Mouse (Mus musculus) lung, postnatal 25 days (tissue): ENCODE results near the gene Pak1.
A peak's percentile ranks its signal among the peaks of the same experiment; 100 is the strongest.
"Not testable (repeated sequence)": the region's sequence is repeated elsewhere in the genome, so short reads cannot be mapped to it uniquely, and the experiment has no call there.

Experiments used
- DNase-seq: peaks from one replicate; pipeline ENCODE4 v3.0.0; 2022; ENCODE audit warnings: low spot score

The Pak1 gene

GRCm38 (mm10) chr7:97849557-97849956 is 61.2 kb downstream of the Pak1 start:
- not testable (repeated sequence) for DNase-seq

DNA sequence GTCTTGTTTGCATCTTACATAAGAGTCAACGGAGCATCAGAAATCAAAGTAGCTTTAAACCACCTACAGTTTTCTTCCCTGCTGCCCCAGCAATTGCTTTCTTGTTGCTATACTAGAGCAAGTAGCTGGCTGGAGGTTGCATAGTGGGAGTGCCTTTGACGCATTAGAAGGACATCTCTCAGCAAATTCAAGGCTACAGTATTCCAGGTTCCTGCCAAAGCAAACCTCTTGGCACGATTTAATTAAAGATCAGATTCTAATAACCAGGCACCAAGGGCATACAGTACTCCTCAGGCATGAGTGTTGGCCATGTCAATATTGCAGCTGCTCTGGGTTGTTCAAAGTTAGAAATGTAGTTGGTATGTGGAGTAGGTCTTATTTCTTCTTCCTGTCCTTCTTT is 62.0 kb downstream of the Pak1 start:
- DNase-seq = peak; percentile 65

DNA sequence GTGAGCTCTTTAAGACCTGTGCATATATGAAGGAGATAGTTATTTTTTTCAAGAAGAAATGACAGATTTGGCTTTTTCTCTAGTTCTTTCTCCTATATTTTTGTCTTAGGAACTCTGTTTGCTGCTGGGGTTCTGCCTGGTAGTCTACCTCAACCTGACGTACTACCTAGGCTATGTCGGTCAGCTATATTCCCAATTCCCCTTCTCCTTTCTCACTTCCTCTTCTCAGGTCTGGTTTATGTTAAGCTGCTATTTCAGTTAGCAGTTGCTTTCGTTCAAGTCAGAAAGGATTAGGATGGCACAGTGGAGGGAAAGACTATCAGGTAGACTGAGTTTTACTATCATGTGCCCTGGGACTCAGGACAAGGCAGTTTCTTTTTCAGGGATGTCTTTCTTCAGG is 75.2 kb downstream of the Pak1 start:
- no peak for DNase-seq

DNA sequence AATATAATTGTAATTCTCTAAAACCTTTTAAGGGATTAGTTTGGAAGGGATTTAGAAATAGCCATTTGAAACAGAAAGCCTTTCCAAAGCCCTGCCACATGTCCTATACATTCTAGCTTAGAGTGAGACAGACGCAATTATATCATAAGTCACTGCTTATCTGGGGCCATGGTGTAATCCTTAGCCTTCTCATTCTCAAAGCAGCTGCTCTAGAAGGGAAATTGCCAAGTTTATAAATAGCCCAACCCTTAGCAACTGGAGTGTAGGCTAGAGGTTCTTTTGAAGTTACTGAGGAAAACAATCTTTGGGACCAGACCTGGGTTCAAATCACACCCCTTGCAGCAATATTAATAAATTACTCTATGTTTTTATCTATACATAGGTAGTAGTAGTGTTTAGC is 76.2 kb downstream of the Pak1 start:
- no peak for DNase-seq

DNA sequence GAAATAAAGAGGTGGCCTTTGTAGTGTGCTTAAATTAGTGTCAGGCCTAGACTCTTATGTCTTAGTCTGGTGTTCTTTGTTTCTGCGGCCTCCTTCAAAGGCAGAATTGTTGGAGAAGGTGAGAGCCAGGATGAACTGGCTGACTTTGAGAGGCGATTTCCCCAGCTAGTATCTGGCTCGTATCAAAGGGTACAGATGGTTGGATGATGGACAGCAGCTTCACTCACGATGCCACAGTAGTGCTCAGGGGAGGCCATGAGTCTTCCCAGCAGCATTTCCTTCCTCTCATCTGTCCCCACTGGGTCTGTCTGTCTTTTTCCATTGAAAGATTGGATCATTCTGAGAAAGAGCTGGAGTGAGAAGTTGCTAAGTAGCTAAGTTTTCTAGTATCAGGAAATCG is 79.5 kb downstream of the Pak1 start:
- DNase-seq = no peak

GRCm38 (mm10) chr7:97868766-97869165 is 80.4 kb downstream of the Pak1 start:
- DNase-seq = no peak

- no peak for DNase-seq
Measured at GRCm38 (mm10) chr7:97872396-97872795, 84.1 kb downstream of the Pak1 start.

- DNase-seq = no peak
Measured at GRCm38 (mm10) chr7:97873317-97873716, 85.0 kb downstream of the Pak1 start.

DNA sequence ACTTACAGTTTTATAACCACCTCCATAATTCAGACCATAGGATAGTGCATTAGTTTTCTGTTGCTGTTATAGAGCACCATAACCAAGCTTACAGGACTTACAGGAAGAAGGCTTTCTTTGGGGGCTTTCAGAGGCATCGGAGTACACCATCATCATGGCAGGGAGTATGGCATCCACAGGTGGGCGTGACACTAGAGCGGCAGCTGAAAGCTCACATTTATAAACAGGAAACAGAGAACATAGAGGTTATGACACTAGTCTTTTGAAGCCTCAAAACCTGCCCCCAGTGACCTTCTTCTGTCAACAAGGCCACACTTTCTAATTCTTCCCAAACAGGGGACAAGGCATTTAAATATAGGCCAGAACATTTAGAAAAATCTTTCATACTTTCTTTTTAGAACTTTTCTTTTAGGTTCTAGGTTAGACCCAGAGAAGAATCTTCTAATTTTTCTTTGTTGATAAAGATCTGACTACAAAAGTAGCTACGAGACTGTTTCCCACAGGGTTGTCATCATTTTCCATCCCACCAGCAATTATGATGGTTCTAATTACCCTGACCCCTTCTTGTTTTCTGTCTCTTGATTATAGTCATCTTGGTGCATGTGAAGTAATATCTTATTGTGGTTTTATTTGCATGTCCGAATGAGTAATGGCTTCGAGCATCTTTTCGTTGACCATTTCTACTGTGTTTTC is 89.7 kb downstream of the Pak1 start:
- DNase-seq = no peak

GRCm38 (mm10) chr7:97911646-97912045 is 123.3 kb downstream of the Pak1 start:
- DNase-seq = no peak

DNA sequence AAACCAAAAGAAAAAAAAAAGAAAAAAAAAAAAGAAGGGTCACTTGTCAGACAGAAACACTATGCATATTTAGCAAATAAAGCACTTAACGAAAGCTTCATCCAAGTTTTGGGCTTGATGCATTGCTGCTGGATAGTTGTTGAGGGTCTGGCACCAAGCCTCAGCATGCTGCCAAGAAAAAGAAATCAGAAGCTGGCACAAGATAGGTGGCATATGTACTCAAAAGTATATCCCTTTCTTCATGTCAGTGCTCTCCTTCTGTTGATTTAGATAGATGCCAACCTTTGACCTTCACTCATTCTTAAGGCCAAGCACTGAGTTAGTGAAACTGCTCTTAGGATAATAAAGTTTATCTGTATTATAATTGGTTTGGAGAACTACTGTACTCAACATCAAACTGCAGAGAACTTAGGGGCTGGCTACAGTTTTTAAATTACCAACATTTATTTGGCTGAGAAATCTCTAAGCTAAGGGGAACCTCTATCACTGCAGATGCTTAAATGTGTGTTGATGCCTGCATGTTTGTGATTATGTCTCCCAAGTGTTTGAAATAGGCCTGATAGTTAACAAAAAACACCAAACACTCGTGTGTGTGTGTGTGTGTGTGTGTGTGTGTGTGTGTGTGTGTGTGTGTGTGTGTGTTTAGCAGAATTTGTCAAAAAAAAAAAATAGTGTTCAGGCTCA is 126.6 kb downstream of the Pak1 start:
- no peak for DNase-seq

- no peak for DNase-seq
Measured at GRCm38 (mm10) chr7:97919742-97920141, 131.4 kb downstream of the Pak1 start, which contains the start of gene Gdpd4. Gene Gdpd4 (plus strand): TSS chr7:97919955.

- no peak for DNase-seq
Measured at GRCm38 (mm10) chr7:97925819-97926218, 137.5 kb downstream of the Pak1 start.

GRCm38 (mm10) chr7:97926978-97927377 is 138.6 kb downstream of the Pak1 start:
- no peak for DNase-seq

GRCm38 (mm10) chr7:97944485-97944884 is 156.1 kb downstream of the Pak1 start:
- no peak for DNase-seq
